Mouse (Mus musculus) kidney, embryonic 16.5 days (tissue): Measurements from ENCODE around the gene Fam129a. TPM values are rescaled to one million over a fixed set of nuclear protein-coding genes. Genes with fewer than 3 reads are reported as not detected.
"Not testable (repeated sequence)": the region's sequence is repeated elsewhere in the genome, so short reads cannot be mapped to it uniquely, and the experiment has no call there.

Experiments used
- ATAC-seq: fragments of 200-750 bp; cut with Nextera tagmentation; 2 replicates; pipeline ENCODE4 v1.8.0; 2017; ENCODE audit warnings: moderate TSS enrichment; ENCODE audit not compliant: low FRiP score, low TSS enrichment
- H3K27ac ChIP-seq: fragments of 300-500 bp; sonication (generic); 2 replicates; pipeline ENCODE4 v1.5.1; 2014; ENCODE audit warnings: low read length
- H3K27me3 ChIP-seq: fragments of 300-500 bp; sonication (generic); 2 replicates; pipeline ENCODE4 v1.6.1; 2014; ENCODE audit warnings: low read length, control low read depth, mixed read lengths; ENCODE audit not compliant: insufficient read depth
- H3K36me3 ChIP-seq: fragments of 300-500 bp; sonication (generic); 2 replicates; pipeline ENCODE4 v1.6.1; 2014; ENCODE audit warnings: low read length, control low read depth, mixed read lengths; ENCODE audit not compliant: insufficient read depth
- H3K4me1 ChIP-seq: fragments of 300-500 bp; sonication (generic); 2 replicates; pipeline ENCODE4 v1.6.1; 2014; ENCODE audit warnings: low read length, control low read depth, mixed read lengths; ENCODE audit not compliant: insufficient read depth
- H3K4me2 ChIP-seq: fragments of 300-500 bp; sonication (generic); replicated peaks from 2 replicates; pipeline ENCODE4 v1.6.1; 2014; ENCODE audit warnings: low read depth, low read length
- H3K4me3 ChIP-seq: fragments of 300-500 bp; sonication (generic); 2 replicates; pipeline ENCODE4 v1.5.1; 2014; ENCODE audit warnings: mild to moderate bottlenecking, low read length
- H3K9ac ChIP-seq: fragments of 300-500 bp; sonication (generic); replicated peaks from 2 replicates; pipeline ENCODE4 v1.6.1; 2014; ENCODE audit warnings: low read length
- H3K9me3 ChIP-seq: fragments of 300-500 bp; sonication (generic); 2 replicates; pipeline ENCODE4 v1.6.1; 2016; ENCODE audit warnings: low read length, control low read depth
- WGBS: fragments of 180-500 bp; shearing (Covaris S2); extraction: QIAGEN DNeasy Blood & Tissue Kit; methylation state at CpG from one replicate; pipeline ENCODE4 v1.1.7; 2014; 5-methylcytosine and 5-hydroxymethylcytosine counted together
- polyA plus RNA-seq: library from polyadenylated mRNA; unstranded; fragments of >200 nt; fragmentation: Nextera tagmentation; extraction: Ambion mirVana; gene quantifications from 2 replicates; pipeline ENCODE4 v1.2.1, GENCODE M21; 2015

Gene Fam129a
- polyA plus RNA-seq, 1 experiment from 2014 or later, result 11.8 TPM

- no peaks in the 10 kb centered on the region for H3K4me1 ChIP-seq
- no peaks in the 10 kb centered on the region for H3K9me3 ChIP-seq
- no peak overlapping the region for H3K4me2 ChIP-seq
- no peaks in the 10 kb centered on the region for H3K36me3 ChIP-seq
- H3K27me3 ChIP-seq, result no peaks in the 10 kb centered on the region
- H3K9ac ChIP-seq, result no peak overlapping the region
- 86% methylated on average over 2 of the region's 2 CpGs for WGBS
- H3K27ac ChIP-seq, result no peak overlapping the region
- ATAC-seq, result no peak
- H3K4me3 ChIP-seq, result no peak overlapping the region
Observed at GRCm38 (mm10) chr1:151737146-151737545, 166.2 kb downstream of the Fam129a start.

- Histone ChIP-seq H3K4me3 (no peak overlapping the region), H3K4me1 (no peaks in the 10 kb centered on the region), H3K9me3 (no peaks in the 10 kb centered on the region), H3K4me2 (no peak overlapping the region), H3K36me3 (no peaks in the 10 kb centered on the region), H3K27me3 (no peaks in the 10 kb centered on the region), H3K27ac (no peak overlapping the region), H3K9ac (no peak overlapping the region)
- ATAC-seq, result no peak
- 84% methylated on average over 7 of the region's 7 CpGs for WGBS
Observed at GRCm38 (mm10) chr1:151741199-151741621, 170.2 kb downstream of the Fam129a start.

DNA sequence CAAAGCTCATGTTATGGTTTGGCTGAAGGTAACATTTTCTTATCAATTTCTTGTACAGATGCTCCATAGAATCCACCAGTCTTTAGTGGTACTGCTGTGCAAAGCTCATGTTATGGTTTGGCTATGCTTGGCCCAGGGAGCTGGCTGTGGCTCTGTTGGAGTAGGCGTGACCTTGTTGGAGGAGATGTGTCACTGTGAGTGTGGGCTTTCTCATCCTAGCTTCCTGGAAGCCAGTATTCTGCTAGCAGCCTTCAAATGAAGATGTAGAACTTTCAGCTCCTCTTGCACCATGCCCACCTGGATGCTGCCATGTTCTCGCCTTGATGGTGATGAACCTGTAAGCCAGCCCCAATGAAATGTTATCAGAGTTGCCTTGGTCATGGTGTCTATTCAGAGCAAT lies 178.9 kb downstream of the Fam129a start:
- H3K27ac ChIP-seq, H3K36me3 ChIP-seq, H3K4me3 ChIP-seq, ATAC-seq, H3K9me3 ChIP-seq, H3K27me3 ChIP-seq, H3K9ac ChIP-seq, H3K4me2 ChIP-seq: not testable (repeated sequence)
- 92% methylated on average over 2 of the region's 2 CpGs for WGBS
- H3K4me1 ChIP-seq, result peaks cover 11% of the 10 kb centered on the region; the same call in 1 of the 2 replicates

GRCm38 (mm10) chr1:151752946-151753345 lies 182.0 kb downstream of the Fam129a start:
- WGBS, result 75% methylated on average over 4 of the region's 4 CpGs
- peaks cover 24% of the 10 kb centered on the region; the same call in 1 of the 2 replicates for H3K4me1 ChIP-seq
- no peak for ATAC-seq
- H3K27ac ChIP-seq, result no peak overlapping the region
- H3K4me2 ChIP-seq, result no peak overlapping the region
- no peak overlapping the region for H3K9ac ChIP-seq
- H3K4me3 ChIP-seq, result no peak overlapping the region
- no peaks in the 10 kb centered on the region for H3K36me3 ChIP-seq
- no peaks in the 10 kb centered on the region for H3K9me3 ChIP-seq
- H3K27me3 ChIP-seq, result no peaks in the 10 kb centered on the region

DNA sequence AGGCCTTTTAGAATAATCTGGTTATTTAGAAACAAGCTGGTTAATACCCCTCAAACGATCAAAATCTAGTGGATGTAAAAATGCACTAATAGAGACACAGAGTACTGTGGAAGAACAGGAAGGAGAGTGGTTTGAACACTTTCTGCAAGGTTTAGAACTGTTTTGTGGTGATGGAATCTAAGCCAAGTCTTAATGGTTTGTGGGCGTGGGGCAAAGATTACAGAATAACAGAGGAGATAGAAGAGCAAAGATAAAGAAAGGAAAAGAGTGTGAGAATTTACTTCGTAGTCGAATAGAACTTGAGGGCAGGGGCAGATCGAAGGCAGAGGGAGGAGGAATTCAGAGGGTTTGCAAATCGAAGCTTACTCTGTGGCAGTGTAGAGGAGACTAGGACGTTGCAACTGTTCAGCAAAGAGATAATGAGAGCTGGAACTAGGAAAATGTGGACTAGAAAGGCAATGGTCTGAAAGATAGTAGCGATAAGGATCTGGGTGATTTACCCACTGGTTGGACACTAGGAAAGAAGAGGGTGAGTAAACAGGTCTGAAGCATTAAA lies 182.5 kb downstream of the Fam129a start:
- no peak overlapping the region for H3K4me3 ChIP-seq
- H3K9ac ChIP-seq, result no peak overlapping the region
- H3K9me3 ChIP-seq, result no peaks in the 10 kb centered on the region
- no peaks in the 10 kb centered on the region for H3K27me3 ChIP-seq
- peaks cover 24% of the 10 kb centered on the region; the same call in 1 of the 2 replicates for H3K4me1 ChIP-seq
- H3K27ac ChIP-seq, result no peak overlapping the region
- no peak for ATAC-seq
- no peak overlapping the region for H3K4me2 ChIP-seq
- 70% methylated on average over 8 of the region's 8 CpGs for WGBS
- H3K36me3 ChIP-seq, result no peaks in the 10 kb centered on the region

- H3K9ac ChIP-seq, result peak overlapping the region; percentile 67
- peak overlapping the region; percentile 95 for H3K4me3 ChIP-seq
- no peaks in the 10 kb centered on the region for H3K9me3 ChIP-seq
- WGBS, result 42% methylated on average over 10 of the region's 10 CpGs
- H3K4me1 ChIP-seq, result peaks cover 26% of the 10 kb centered on the region; the same call in 1 of the 2 replicates
- no peak overlapping the region for H3K27ac ChIP-seq
- H3K36me3 ChIP-seq, result no peaks in the 10 kb centered on the region
- H3K27me3 ChIP-seq, result no peaks in the 10 kb centered on the region
- ATAC-seq, result no peak
- H3K4me2 ChIP-seq, result peak overlapping the region; percentile 56
Observed at GRCm38 (mm10) chr1:151754028-151754489, 183.1 kb downstream of the Fam129a start.

DNA sequence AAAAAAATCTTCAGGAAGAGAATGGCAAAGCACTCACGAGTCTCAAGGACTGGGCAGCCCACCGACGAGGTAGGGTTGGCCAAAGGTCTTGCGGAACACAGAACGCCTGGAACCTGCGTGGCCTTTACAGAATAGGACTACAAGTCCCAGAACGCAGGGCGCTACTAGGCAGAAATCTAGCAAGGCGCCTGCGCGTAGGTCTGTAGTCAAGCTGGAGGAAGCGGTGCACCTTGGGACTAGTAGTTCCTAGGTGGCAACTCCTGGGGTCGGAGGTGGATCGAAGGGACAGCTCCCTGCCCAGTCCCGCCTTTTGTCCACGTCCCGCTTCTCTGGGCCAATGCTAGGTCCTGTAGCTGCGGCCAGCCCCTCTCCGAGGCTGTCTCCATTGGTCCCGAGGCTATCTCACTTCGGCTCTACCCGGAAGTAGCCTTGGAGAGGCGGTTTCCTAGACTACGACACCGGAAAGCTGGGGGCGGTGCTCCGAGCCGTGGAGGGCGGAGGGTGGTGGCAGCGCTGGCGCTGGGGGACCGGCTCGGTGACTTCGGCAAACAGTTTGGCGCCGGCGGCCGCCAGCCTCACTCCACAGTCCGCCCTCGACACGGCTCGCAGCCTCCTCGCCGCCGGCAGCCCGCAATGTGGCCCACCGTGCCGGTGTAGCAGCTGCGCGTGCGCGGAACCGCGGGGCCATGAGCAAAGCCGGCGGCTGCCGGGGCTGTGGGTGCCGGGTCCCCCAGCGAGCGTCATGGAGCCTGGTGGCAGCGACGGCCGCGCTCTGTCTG lies 184.1 kb downstream of the Fam129a start, which contains the start of gene Edem3:
Gene Edem3 (plus strand): TSS at position 491 of the 779 bp plus-strand sequence.
- Histone ChIP-seq H3K9me3 (no peaks in the 10 kb centered on the region), H3K9ac (peak within 1 kb of the TSS; percentile 80), H3K4me3 (peak within 1 kb of the TSS; percentile 95), H3K27me3 (no peaks in the 10 kb centered on the region), H3K4me2 (peak within 1 kb of the TSS; percentile 96), H3K36me3 (no peaks in the 10 kb centered on the region), H3K27ac (peak within 1 kb of the TSS; percentile 84), H3K4me1 (peaks cover 26% of the 10 kb centered on the region; the same call in 1 of the 2 replicates)
- peak; percentile 100 for ATAC-seq
- 0% methylated on average over 63 of the region's 64 CpGs for WGBS

DNA sequence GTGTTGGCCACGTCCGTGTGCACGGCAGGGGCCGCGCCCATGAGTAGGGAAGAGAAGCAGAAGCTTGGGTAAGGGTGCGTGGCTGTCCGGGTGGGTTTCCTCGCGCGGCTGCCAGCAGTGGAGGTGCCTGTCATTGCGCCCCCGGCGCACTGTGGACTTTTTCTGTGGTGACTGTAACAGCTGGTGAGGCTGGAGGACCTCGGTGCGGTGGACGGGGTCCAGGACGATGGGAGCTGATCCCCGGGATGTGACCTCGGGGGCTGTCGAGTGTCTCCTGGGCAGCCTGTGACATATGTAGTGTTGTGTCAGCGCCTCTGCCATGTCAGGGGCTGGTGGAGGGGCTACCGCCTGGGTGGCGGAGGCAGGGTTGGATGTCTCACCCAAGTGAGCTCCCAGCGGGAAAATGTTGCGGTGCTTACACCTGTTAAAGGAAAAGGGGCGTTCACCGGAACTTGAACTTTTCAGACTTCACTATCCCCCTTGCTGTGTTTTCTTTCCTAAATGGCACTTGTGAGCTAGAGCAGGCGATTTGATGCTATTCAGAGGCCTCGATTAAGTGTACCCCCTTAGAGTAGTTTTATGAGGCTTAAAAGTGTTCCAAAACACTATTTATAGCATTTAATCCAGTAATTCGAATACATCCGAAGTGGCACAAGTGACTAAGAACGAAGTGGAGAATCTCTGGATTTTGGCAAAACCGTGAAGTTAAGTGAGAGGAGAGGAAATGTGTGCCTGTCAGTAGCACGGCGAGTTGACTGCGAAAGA lies 184.9 kb downstream of the Fam129a start:
- H3K4me3 ChIP-seq, result peak overlapping the region; percentile 95
- H3K9me3 ChIP-seq, result no peaks in the 10 kb centered on the region
- ATAC-seq, result no peak
- peaks cover 26% of the 10 kb centered on the region; the same call in 1 of the 2 replicates for H3K4me1 ChIP-seq
- no peaks in the 10 kb centered on the region for H3K36me3 ChIP-seq
- H3K9ac ChIP-seq, result peak overlapping the region; percentile 80
- H3K27me3 ChIP-seq, result no peaks in the 10 kb centered on the region
- 4% methylated on average over 36 of the region's 36 CpGs for WGBS
- peak overlapping the region; percentile 96 for H3K4me2 ChIP-seq
- H3K27ac ChIP-seq, result peak overlapping the region; percentile 84

GRCm38 (mm10) chr1:151756425-151756728 lies 185.4 kb downstream of the Fam129a start:
- peak overlapping the region; percentile 80; the same call in 1 of the 2 replicates for H3K9ac ChIP-seq
- H3K4me3 ChIP-seq, result peak overlapping the region; percentile 95
- no peaks in the 10 kb centered on the region for H3K9me3 ChIP-seq
- peak overlapping the region; percentile 96 for H3K4me2 ChIP-seq
- no peaks in the 10 kb centered on the region for H3K27me3 ChIP-seq
- no peaks in the 10 kb centered on the region; the same call in 1 of the 2 replicates for H3K36me3 ChIP-seq
- no peak overlapping the region for H3K27ac ChIP-seq
- ATAC-seq, result no peak
- peaks cover 26% of the 10 kb centered on the region; the same call in 1 of the 2 replicates for H3K4me1 ChIP-seq
- WGBS, result 15% methylated on average over 1 of the region's 1 CpGs
